In the genomic region with DNA sequence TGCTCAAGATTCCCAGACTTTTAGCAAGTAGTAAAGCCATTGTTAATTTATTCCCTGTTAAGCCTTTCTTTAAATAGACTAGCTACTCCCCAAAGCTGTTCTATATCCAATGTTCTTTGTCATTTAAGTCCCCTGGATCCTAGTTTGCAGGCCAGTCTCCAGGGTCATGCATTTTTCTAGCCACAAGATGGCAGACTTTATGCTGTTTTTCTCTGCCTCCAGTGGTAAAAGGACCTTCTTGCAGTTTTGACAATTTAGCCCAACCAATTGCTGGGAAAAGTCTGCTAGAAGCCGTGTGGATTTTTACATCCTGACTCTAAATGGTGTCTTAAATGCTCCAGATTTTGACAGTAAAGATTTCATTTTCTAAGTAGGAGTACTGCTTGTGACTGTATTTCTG, we compare ENCODE assay signal across 8 mouse cellular contexts.
DNase-seq lines count a peak whose midpoint lies in the region; ATAC-seq and TF ChIP-seq lines count a peak whose summit lies in the region.

No protein-coding gene starts in this region.

- no peak for ATAC-seq in heart, embryonic 12.5 days (ENCODE audit: insufficient number of reproducible peaks, low FRiP score)
- peak; percentile 82 for ATAC-seq in neural tube, embryonic 12.5 days (ENCODE audit: low FRiP score, low read depth)

- peak; percentile 48 for TF ChIP-seq CTCF in kidney, adult 2 months (conservative IDR thresholded peaks at IDR 0.05; ENCODE audit: insufficient read depth, insufficient read length, low read depth, low read length)

- no peaks in the 10 kb centered on the region for H3K9me3 ChIP-seq in heart, embryonic 12.5 days (replicated peaks)
- no peaks in the 10 kb centered on the region for H3K9me3 ChIP-seq in neural tube, embryonic 12.5 days

- H3K4me1 ChIP-seq in heart, embryonic 12.5 days (replicated peaks), result peaks cover 7% of the 10 kb centered on the region
- H3K4me1 ChIP-seq in kidney, adult 2 months (ENCODE audit: control insufficient read depth, insufficient read depth, low read length), result no peaks in the 10 kb centered on the region
- no peaks in the 10 kb centered on the region for H3K4me1 ChIP-seq in neural tube, embryonic 12.5 days

- H3K4me2 ChIP-seq in heart, embryonic 12.5 days, result no peak overlapping the region
- no peak overlapping the region for H3K4me2 ChIP-seq in neural tube, embryonic 12.5 days (replicated peaks)

- peak; percentile 42 for DNase-seq in heart, adult 8-10 months (ENCODE audit: low spot score)
- DNase-seq in cerebellum, adult 9-11 months, result peak; percentile 9
- peak; percentile 48 to 65 for DNase-seq in frontal cortex, postnatal 14 days (ENCODE audit: low spot score in 2 of 2)
- peak; percentile 64 for DNase-seq in kidney, adult 2 months
- peak; percentile 74 to 96 for DNase-seq in left cerebral cortex, postnatal 25 days (ENCODE audit: low spot score in 2 of 2)
- DNase-seq in B cell, adult 2 months, result no peak

- TF ChIP-seq POLR2A in kidney, adult 2 months (IDR thresholded peaks at IDR 0.05; ENCODE audit: low read depth, low read length), result no peak

- no peak overlapping the region for H3K9ac ChIP-seq in heart, embryonic 12.5 days
- H3K9ac ChIP-seq in neural tube, embryonic 12.5 days, result no peak overlapping the region

- no peak overlapping the region for H3K27ac ChIP-seq in heart, embryonic 12.5 days (ENCODE audit: poor library complexity, severe bottlenecking)
- H3K27ac ChIP-seq in kidney, adult 2 months (ENCODE audit: insufficient read depth, low read depth, low read length), result no peak overlapping the region
- no peak overlapping the region for H3K27ac ChIP-seq in neural tube, embryonic 12.5 days

- H3K27me3 ChIP-seq in heart, embryonic 12.5 days (replicated peaks), result no peaks in the 10 kb centered on the region
- no peaks in the 10 kb centered on the region for H3K27me3 ChIP-seq in kidney, adult 2 months (replicated peaks; ENCODE audit: control insufficient read depth, insufficient read depth, low read length)
- H3K27me3 ChIP-seq in neural tube, embryonic 12.5 days (replicated peaks), result no peaks in the 10 kb centered on the region

- WGBS in heart, embryonic 12.5 days, result 7% methylated on average over 1 of the region's 1 CpGs
- 2% methylated on average over 1 of the region's 1 CpGs for WGBS in kidney, adult 2 months
- WGBS in neural tube, embryonic 12.5 days, result 12% methylated on average over 1 of the region's 1 CpGs

- no peaks in the 10 kb centered on the region for H3K36me3 ChIP-seq in heart, embryonic 12.5 days
- H3K36me3 ChIP-seq in kidney, adult 2 months (ENCODE audit: control insufficient read depth, insufficient read depth, low read length), result no peaks in the 10 kb centered on the region
- H3K36me3 ChIP-seq in neural tube, embryonic 12.5 days, result no peaks in the 10 kb centered on the region

- intact Hi-C loops in left cerebral cortex, postnatal 25 days (cut with DNase I), result loop anchor here (2.0 to 10.0 kb wide), 5 partner anchors 192 to 939 kb away; partner anchors contain the start of gene Ptprk

- no peak overlapping the region for H3K4me3 ChIP-seq in heart, embryonic 12.5 days
- H3K4me3 ChIP-seq in kidney, adult 2 months (ENCODE audit: insufficient read depth, low read depth, low read length), result no peak overlapping the region
- H3K4me3 ChIP-seq in neural tube, embryonic 12.5 days, result no peak overlapping the region

Comparison
In these comparisons a context has a peak if more than half of its experiments do, and no peak if none do; other contexts are left out.
1. DNase-seq: peak in heart, adult 8-10 months (single experiment), cerebellum, adult 9-11 months (single experiment), frontal cortex, postnatal 14 days (2 of 2), kidney, adult 2 months (single experiment) and left cerebral cortex, postnatal 25 days (2 of 2); none in B cell, adult 2 months (0 of 2).